Mouse (Mus musculus) ZHBTc4 (cell line): ENCODE measurements at regions not wholly inside any gene's neighbourhood (a gene's known extent, or its start where the extent isn't known, plus 50 kb on each side); places are given as distances from the start of the nearest gene placed in this dataset.
A peak's percentile ranks its signal among the peaks of the same experiment; 100 is the strongest.

Source experiments
- DNase-seq: peaks from one replicate; pipeline ENCODE4 v3.0.0-alpha.2; 2011; ENCODE audit warnings: low read depth, low spot score

- DNase-seq: no peak
Measured at GRCm38 (mm10) chr5:133310979-133311890, 768.1 kb upstream of the Auts2 start.

GRCm38 (mm10) chr5:133267887-133268286 lies 724.7 kb upstream of the Auts2 start:
- DNase-seq: no peak

- DNase-seq: no peak
Measured at GRCm38 (mm10) chr5:133267356-133267755, 724.2 kb upstream of the Auts2 start.

- DNase-seq: no peak
Measured at GRCm38 (mm10) chr5:133264976-133265375, 721.8 kb upstream of the Auts2 start.

- DNase-seq: no peak
Measured at GRCm38 (mm10) chr5:133218801-133219200, 675.7 kb upstream of the Auts2 start.

- DNase-seq: no peak
Measured at GRCm38 (mm10) chr5:133198546-133198945, 655.4 kb upstream of the Auts2 start.

- DNase-seq: no peak
Measured at GRCm38 (mm10) chr5:133189798-133190571, 646.8 kb upstream of the Auts2 start.

GRCm38 (mm10) chr5:133175636-133176035 lies 632.5 kb upstream of the Auts2 start:
- DNase-seq: no peak

- peak; percentile 81 for DNase-seq
Measured at GRCm38 (mm10) chr5:133173155-133173723, 630.1 kb upstream of the Auts2 start.

GRCm38 (mm10) chr5:133172686-133173085 lies 629.5 kb upstream of the Auts2 start:
- DNase-seq: no peak

- no peak for DNase-seq
Measured at GRCm38 (mm10) chr5:133171266-133171665, 628.1 kb upstream of the Auts2 start.

GRCm38 (mm10) chr5:133167576-133167975 lies 624.4 kb upstream of the Auts2 start:
- no peak for DNase-seq

GRCm38 (mm10) chr5:133167001-133167461 lies 623.9 kb upstream of the Auts2 start:
- no peak for DNase-seq

- no peak for DNase-seq
Measured at GRCm38 (mm10) chr5:133156115-133156857, 613.1 kb upstream of the Auts2 start.

- no peak for DNase-seq
Measured at GRCm38 (mm10) chr5:133145996-133146395, 602.9 kb upstream of the Auts2 start.

GRCm38 (mm10) chr5:133143679-133144078 lies 600.5 kb upstream of the Auts2 start:
- DNase-seq: no peak

- no peak for DNase-seq
Measured at GRCm38 (mm10) chr5:133142401-133143115, 599.4 kb upstream of the Auts2 start.

GRCm38 (mm10) chr5:133131042-133131441 lies 587.9 kb upstream of the Auts2 start:
- DNase-seq: no peak

- no peak for DNase-seq
Measured at GRCm38 (mm10) chr5:133130316-133130715, 587.2 kb upstream of the Auts2 start.

- DNase-seq: no peak
Measured at GRCm38 (mm10) chr5:133124223-133124622, 581.1 kb upstream of the Auts2 start.

GRCm38 (mm10) chr5:133113946-133114345 lies 570.8 kb upstream of the Auts2 start:
- DNase-seq: no peak
